Mouse (Mus musculus): ENCODE measurements around the gene Rad50.

The Rad50 gene

DNA sequence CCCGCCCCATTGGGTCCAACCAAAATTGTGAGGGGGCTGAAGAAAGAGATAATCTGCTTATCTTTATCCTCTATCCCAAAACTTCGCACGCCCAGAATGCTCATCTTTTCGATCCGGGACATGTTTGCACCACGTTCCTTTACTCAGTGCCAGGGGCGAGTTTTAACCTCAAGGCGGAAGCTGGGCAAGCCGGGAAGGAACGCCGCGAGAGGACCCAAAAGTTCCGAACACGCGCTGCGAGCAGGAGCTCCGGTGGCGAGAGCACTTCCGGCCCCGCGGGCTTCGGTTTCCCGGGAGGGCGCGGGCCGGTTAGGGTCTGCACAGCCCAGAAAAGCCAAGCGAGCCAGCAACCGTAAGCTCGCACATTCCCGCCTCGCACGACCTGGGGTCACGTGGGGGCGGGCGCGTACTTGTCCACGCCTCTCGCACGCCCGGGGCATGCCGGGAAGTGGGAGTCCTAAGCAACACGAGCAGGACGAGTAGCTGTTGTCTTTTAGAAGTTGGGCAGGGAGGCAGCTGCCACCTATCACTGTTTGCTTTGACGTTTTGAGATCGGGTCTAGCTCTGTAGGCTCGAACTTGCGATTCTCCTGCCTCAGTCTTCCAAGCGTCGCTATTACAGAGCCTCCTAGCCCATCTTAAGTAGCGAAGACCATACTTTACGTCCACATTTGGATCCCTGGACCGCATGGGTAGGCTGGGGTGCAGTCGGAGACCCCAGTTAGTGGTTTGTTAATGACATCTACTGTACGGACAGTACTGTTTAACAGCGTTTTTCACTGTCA lies at the start of gene Rad50:
Rad50 (minus strand) TSS at position 386 of the 784 bp plus-strand sequence.
- DNase-seq = peak; percentile 95 to 97

DNA sequence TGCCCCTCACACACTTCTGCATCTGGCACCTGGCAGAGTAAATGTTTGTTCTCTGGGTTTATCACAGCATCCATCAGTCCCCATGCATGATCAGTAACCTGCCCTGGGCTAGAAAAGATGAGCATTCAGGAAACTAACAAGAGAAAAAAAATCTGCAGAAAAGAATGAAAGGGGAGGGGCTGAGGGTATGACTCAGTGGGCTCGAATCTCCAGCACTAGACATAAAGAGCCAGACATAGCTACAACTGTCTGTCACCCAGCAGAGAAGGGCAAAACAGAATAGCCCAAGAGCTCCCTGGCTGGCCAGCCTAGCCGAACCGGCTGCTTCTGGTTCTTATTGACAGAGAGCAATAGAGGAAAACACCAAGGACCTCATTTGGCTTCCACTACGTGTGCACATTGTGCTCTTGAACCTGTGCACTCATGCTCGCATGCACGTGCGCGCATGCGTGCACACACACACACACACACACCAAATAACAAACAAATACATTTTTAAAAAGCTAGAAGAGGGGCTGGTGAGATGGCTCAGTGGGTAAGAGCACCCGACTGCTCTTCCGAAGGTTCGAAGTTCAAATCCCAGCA lies 48.0 kb upstream of the Rad50 start:
- no peak for DNase-seq

DNA sequence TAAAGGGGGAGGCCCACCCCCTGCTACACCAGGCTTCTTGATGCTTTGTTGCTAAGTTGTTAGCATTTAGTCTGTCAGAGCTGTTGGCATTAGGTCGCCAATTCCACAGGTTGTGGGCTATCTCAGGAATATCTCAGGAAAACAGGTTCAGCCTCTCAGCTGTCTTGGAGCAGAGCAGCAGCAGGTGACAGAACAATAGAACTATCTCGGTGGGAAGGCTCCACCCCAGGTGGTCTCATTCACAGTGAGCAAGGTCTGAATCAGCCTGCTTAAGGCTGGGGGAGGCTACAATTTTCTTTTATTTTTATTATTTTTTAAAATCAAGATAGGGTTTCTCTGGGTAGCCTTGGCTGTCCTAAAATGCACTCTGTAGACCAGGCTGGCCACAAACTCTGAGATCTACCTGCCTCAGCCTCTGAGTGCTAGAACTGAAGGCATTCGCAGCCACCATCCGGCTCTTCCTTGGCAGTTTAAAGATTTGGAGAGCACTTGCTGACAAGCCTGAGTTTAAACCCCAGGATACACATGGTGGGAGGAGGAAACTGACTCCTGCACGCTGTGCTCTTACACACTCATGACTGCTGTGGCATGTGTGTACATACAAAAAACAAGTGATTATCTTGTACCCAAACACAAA lies 42.7 kb upstream of the Rad50 start:
- no peak for DNase-seq

DNA sequence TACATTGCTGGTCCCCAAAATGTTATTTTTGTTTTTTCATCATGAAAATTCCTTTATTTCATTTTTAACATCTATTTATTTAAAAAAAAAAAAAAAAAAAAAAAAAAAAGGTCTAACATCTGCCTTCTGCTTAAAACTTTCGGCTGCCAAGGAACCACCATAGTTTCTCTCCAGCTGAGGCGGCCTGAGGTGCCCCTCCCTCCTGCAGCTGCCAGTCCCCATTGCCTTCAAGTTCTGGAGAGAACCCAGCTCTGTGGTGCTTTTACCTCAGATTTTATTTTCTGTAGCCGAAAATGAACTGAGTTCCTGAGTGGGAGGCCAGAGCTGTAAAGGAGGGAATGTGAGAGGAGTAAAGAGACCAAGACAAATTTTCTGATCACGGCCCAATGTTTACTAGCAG lies 42.2 kb upstream of the Rad50 start:
- no peak for DNase-seq

DNA sequence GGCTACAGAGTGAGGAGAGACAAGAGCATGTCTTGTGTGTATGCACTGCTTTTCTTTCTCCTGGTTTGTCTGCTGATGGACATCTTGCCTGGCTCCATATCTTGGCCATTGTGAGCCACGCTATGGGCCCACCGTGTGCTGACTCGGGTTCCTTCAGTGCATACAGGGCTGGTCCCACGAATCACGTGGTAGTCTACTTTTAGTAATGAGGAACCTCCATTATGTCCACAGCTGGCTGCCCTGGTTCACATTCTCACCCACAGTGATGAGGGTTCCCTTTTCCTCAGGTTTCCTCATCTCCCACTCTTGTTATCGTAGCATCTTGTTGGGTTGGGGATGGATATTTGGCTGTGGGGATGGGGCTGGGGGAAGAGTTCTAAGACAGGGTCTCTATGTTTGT lies 41.5 kb upstream of the Rad50 start:
- DNase-seq = no peak

DNA sequence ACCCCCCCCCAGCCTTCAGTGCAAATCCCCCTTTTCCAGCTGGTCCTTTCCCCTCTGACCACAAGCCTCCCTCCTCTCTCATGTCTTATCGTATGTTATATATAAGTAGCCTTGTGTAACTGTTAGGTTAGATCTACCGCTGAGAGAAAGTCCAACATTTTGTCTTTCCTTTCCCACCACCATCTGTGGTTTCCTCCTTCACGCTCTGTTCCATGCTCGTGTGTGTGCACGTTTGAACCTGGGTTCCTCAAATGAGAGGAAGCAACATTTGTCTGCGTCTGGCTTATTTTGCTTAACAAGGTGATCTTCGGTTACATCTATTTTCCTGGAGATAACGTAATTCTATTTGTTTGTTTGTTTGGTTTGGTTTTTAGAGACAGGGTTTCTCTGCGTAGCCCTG lies 40.9 kb upstream of the Rad50 start:
- DNase-seq = no peak

DNA sequence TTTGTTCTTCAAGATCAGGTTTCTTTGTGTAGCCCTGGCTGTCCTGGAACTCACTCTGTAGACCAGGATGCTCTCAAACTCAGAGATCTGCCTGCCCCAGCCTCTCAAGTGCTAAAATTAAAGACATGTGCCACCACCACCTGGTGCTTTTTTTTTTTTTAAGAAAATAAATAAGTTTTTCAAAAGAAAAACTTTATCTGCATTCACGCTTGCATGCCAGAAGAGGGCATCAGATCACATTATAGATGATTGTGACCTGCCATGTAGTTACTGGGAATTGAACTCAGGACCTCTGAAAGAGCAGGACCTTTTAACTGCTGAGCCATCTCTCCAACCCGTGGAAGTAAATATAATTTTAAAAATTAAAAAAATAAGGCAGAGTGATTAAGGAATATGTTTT lies 38.1 kb upstream of the Rad50 start:
- DNase-seq = no peak

DNA sequence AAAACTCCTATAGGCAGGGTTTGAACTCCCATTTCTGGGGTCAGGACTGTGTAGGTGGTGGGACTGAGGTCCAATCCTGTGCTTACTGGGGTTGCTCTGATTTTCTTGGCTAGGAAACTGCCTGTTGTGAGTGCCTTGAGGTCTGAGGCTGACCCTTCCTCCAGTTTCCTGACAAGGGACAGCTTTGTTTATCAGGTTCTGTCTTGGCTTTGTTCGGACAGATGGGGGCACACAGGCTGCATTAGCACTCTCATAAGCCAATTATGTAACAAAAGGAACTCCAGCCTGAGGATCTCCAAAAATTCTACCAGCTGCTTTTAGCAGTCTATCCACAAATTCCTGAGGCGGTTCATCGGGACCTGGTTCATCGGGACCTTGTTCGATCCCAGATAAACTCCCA lies 35.2 kb upstream of the Rad50 start:
- peak; percentile 11 to 31 for DNase-seq

DNA sequence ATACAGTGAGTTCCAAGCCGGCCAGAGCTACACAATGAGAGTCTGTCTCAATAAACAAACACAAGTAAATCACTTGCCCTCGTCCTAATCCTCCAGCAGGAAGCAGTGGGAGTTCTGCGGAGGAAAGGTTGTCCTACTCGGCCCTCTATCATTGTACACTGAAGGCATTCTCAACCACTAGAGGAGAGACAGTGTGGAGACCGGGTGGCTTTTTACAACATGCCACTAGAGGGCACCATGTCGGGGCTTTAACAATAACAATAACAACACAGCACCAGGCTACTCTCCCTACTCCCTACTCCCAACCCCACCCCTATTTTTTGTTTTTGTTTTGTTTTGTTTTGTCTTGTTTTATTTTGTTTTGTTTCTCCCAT lies 30.4 kb upstream of the Rad50 start:
- peak; percentile 75 to 83 for DNase-seq

DNA sequence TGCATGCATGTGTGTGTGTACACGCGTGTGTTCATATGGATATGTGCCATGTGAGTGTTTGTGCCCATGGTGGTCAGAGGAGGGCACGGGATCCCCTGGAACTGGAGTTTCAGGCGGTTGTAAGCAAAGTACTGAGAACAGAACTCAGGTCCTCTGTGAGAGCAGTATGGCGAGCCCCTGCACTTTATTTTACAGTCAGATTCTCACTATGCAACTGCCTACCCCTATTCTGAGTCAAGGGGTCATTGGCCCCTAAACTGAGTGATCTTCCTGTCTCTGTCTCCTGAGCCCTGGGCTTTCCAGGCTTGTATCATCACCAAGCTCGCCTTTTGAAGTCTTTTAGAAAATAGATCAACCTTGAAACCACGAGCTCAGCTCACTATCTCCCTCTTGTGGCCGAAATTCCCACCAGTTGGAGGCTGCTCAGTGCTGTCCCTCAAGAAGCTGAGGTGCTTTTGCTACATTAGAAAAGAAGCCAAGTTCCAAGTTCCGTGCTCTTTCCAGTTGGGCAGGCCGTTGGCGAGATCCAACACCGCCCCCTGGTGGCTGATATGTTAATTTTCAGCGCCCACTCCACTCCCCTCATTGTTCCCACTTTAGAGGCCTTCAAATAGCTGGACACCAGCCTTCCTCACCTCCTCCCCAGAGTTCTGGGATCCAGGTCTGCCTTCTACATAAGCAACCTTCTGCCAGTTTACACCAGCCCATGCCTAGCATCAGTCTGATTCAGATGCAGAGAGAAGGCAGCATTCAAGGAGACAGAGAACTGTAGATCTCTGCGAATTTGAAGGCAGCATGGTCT lies 29.9 kb upstream of the Rad50 start:
- DNase-seq = peak; percentile 86 to 90

DNA sequence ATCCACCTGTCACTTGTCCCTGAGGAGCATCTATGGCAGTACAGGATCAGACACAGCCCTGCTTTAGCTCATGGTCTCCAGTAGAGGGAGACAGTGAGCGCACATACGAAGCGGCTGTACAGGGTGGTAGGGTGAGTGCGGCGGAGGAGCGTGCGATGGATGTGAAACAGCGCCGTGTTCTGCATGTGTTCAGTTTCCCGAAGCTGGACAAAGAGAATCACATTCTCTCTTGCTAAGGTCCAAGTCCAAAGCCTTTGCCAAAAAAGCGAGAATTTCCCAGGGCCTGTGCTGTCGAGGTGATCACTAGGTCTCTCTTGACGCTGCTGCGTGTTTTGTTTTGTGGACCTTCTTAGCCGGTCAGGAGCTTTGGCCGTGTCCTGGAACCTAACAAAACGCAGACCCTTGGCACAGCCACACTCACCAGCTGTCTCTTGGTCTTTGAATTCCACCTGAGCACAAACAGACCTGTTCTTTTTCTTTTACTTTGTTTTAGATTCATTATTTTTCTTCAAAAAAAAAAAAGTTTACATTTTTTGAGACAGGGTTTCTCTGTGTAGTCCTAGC lies 28.6 kb upstream of the Rad50 start:
- DNase-seq = peak; percentile 66 to 82

DNA sequence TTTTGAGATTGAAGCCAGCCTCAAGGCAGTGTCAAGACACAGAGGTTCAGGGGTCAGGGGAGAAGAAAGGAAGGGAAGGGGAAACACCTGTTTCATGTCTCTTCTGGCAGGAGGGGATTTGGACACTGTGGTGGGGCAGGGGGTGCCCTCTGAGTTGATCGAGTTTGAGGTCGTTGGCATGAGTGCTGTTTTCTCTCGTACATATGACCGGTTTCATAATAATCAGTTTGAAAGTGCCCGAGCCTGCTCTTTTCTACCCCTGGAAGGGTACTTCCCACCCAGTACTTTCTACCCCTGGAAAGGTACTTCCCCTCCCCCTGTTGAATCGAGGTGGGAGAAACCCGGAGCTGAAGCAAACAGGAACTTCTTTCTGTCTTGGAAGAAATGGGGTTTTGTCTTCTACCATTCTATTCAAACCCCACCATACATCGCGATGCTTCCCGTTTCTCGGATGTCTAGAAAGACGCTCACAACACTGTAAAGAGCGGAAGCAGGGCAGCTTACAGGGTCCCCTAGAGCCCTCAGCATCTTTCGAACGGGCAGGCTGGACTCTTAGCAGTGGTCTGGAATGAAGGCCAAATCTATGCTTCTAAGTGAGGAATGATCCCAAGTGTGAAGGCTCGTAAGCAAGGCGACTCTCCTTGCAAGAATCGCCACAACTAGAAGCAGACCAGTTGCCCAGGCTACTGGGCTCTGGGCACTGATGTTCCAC lies 28.0 kb upstream of the Rad50 start:
- DNase-seq = no peak

DNA sequence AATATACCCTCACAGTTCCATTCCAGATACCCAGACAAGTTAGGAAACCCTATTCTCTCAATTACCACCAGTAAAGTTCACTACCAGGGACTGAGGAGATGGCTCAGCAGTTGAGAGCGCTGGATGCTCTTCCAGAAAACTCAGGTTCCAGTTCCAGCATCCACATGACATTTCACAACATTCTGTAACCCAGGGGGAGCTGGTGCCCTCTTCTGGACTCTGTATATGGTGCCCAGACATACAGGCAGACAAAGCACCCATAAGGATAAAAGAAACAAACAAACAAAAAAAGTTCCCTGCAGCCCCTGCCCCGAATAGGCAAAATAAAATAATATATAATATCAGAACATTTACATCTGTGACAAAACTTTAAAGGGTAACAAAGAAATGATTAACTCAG lies 27.3 kb upstream of the Rad50 start:
- DNase-seq = no peak

DNA sequence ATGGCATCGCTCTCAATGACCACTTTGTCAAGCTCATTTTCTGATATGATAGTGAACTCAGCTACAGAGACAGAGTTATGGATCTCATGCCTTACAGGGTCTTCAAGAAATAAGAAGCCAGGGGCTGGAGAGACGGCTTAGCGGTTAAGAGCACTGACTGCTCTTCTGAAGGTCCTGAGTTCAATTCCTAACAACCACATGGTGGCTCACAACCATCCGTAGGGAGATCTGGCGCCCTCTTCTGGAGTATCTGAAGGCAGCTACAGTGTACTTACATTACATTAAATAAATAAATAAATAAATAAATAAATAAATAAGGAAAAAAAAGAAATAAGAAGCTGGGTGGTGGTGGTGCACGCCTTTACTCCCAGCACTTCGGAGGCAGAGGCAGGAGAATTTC lies 26.7 kb upstream of the Rad50 start:
- peak; percentile 8 to 17 for DNase-seq

DNA sequence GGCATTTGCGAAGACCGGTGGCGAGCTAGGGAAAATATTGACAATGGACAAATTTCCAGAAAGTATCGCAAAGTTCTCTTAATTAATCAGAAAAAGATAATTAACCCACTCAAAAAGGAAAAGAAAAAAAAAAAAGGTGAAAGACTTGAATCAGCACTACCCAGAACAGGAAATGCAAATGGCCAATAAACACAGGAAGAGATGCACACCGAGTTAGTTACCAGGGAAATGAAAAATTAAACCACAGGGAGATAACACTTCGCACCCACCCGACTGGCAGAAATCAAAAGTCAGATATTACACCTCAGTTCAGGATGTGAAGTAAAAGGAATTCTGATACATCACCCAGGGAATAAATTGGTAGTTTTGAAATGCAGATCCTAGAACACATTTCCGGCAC lies 25.1 kb upstream of the Rad50 start:
- no peak for DNase-seq

DNA sequence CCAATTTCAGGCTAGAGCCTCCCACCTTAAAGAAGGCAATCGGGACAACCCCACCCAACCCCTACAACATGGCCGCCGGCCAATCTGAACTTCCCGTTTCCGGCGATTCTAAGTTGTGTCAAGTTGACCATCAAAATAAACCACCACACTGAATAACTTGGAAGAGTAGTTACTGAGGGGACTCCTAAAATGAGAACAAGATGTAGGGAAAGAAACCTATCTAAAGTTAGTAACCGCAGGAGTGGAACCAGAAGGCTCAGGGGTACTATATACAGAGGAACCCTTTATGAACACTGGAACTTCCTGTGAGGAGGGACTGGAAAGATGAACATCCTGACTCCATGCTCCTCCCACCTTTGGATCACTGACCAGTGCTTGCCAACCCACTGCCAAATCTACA lies 24.3 kb upstream of the Rad50 start:
- no peak for DNase-seq

DNA sequence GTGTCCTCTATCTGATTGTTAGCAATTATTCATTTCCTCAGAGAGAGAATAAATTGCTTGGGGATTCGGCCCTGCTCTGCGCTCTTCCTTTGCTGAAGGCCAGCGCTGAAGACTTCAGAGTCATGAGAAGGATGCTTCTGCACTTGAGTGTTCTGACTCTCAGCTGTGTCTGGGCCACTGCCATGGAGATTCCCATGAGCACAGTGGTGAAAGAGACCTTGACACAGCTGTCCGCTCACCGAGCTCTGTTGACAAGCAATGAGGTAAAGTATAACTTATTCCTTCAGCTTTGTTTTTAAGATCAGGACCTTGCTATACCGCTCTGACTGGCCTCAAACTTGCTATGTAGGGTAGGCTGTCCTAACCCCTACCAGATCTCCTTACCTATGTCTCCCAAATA lies 13.6 kb upstream of the Rad50 start, which contains the start of gene Il5:
Il5 (plus strand) TSS at position 80 of the 400 bp plus-strand sequence.
- no peak for DNase-seq

DNA sequence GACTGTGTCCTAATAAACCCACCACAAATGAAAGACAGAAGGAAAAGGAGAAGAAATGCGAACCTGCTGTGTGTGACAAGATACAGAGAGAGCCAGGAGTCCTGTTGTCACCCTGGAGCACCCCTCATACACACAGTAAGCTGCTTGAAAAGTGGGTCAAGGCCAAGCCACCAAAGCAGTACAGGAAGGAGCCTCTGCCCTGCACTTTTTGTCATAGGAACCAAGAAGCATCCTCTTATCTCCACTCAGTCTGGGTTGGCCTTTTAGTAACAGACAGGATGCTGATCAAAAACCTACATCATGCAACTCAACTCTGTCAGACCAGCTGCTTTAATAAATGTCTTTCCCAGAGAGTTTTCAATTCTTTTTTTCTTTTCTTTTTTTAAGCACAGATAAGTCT lies 12.6 kb upstream of the Rad50 start:
- DNase-seq = no peak

DNA sequence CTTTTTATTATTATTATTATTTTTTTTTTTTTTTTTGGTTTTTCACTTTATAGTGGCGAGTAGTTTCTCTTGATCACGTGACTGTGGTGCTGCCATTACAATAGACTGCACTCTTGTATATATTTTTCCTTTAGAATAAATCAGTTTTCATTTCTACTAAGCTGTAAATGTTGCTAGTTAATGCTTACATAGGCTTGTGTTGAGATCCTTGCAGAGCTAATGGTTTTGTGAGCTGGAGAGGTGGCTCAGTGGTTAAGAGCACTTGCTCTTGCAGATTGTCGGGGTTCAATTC lies 545 bp upstream of the Rad50 start:
- no peak for DNase-seq

DNA sequence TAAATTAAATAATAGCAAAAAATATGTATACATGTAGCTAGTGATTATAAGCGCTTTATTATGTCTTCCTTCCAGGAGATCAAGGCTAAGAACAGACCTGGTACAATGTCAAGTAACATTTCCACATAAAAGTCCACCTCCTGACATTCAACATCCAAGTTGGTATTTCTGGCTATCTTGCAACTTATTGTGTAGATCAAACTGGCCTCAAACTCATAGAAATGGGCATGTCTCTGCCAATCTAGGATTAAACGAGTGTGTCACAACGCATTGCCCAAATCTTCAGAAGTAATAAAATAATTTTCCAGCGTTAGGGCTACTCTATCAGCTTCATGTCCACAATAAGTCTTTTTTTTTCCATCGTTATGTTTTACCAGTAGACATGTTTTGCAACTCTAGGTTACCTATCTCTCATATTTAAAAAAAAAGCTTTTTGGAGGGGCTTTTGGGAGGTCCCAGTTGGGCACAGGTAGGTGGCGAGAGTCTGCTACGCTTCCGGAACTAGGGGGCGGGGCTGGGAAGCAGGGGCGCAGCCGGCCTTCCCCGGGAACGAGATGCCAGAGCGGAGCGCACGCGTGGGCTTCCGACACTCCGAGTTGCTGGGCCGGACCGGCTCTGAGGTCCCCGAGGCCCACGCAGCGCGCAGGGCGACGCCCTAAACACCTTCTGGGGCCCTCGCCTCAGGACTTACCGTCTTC lies 734 bp downstream of the Rad50 start:
- DNase-seq = peak; percentile 66 to 76

DNA sequence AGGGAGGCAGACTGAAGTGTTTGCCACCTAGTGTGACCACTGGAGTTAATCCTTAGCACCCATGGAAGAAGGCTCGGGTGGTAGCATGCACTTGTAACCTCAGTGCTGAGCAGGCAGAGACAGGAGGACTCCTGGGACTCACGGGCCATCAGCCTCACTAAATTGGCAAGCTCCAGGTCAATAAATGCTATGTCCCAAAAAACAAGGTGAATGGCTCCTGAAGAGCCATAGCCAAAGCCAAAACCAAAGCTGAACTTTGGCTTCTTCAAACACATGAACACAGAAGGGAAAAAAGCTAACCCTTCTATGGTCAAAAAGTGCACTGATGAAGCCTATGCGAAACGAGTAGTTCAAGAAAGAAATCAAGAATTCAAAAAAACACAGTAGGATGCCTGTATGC lies 7.8 kb downstream of the Rad50 start:
- DNase-seq = no peak

DNA sequence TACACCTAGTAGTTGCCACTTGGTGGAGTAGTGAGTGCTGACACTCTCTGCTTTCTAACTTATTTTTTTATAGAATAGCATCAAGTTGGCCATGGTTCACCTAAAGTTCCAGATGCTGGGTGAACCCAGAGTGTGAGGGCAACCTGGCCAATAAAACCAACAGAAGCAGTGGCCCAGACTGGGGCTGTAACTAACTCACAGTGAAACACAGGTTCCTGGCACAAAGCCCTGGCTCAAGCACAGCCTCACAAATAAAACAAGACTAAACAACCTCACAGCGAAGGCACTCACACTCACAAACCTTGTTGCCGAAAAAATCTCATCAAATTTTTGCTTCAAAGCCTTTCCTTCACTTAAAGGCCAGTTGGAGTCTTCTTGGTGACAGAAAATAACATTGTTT lies 8.6 kb downstream of the Rad50 start:
- no peak for DNase-seq

Measured in kidney, postnatal 4 days (tissue).